Mouse (Mus musculus) testis, postnatal 14 days (tissue): ENCODE data around the gene Zfyve28.

Source experiments
- DNase-seq: peaks from one replicate; pipeline ENCODE4 v3.0.0; 2021; ENCODE audit warnings: low spot score

Zfyve28 gene

GRCm38 (mm10) chr5:34250090-34250489 is 38.2 kb downstream of the Zfyve28 start:
- no peak for DNase-seq

- DNase-seq = no peak
Measured at GRCm38 (mm10) chr5:34249132-34249531, 39.1 kb downstream of the Zfyve28 start.

GRCm38 (mm10) chr5:34246443-34246842 is 41.8 kb downstream of the Zfyve28 start:
- DNase-seq = no peak

- no peak for DNase-seq
Measured at GRCm38 (mm10) chr5:34243062-34243461, 45.2 kb downstream of the Zfyve28 start.

GRCm38 (mm10) chr5:34242224-34242963 is 45.9 kb downstream of the Zfyve28 start:
- DNase-seq = no peak

GRCm38 (mm10) chr5:34238444-34238843 is 49.8 kb downstream of the Zfyve28 start:
- DNase-seq = no peak

GRCm38 (mm10) chr5:34235898-34236420 is 52.3 kb downstream of the Zfyve28 start:
- DNase-seq = no peak

- DNase-seq = no peak
Measured at GRCm38 (mm10) chr5:34235056-34235455, 53.2 kb downstream of the Zfyve28 start.

GRCm38 (mm10) chr5:34233221-34233515 is 55.1 kb downstream of the Zfyve28 start:
- no peak for DNase-seq

GRCm38 (mm10) chr5:34232481-34233220 is 55.6 kb downstream of the Zfyve28 start:
- no peak for DNase-seq

GRCm38 (mm10) chr5:34231901-34232300 is 56.3 kb downstream of the Zfyve28 start:
- DNase-seq = no peak

GRCm38 (mm10) chr5:34230599-34231485 is 57.4 kb downstream of the Zfyve28 start:
- DNase-seq = no peak

- DNase-seq = no peak
Measured at GRCm38 (mm10) chr5:34229503-34229902, 58.7 kb downstream of the Zfyve28 start.

GRCm38 (mm10) chr5:34225516-34225915 is 62.7 kb downstream of the Zfyve28 start:
- no peak for DNase-seq

GRCm38 (mm10) chr5:34224515-34224914 is 63.7 kb downstream of the Zfyve28 start:
- no peak for DNase-seq

GRCm38 (mm10) chr5:34220001-34220400 is 68.2 kb downstream of the Zfyve28 start:
- no peak for DNase-seq

GRCm38 (mm10) chr5:34218672-34219071 is 69.6 kb downstream of the Zfyve28 start:
- no peak for DNase-seq

- DNase-seq = no peak
Measured at GRCm38 (mm10) chr5:34217756-34218155, 70.5 kb downstream of the Zfyve28 start.

- no peak for DNase-seq
Measured at GRCm38 (mm10) chr5:34216025-34216424, 72.2 kb downstream of the Zfyve28 start.

- DNase-seq = no peak
Measured at GRCm38 (mm10) chr5:34213659-34214058, 74.6 kb downstream of the Zfyve28 start.

GRCm38 (mm10) chr5:34210279-34210678 is 78.0 kb downstream of the Zfyve28 start:
- peak; percentile 53 for DNase-seq

- DNase-seq = no peak
Measured at GRCm38 (mm10) chr5:34207503-34207902, 80.7 kb downstream of the Zfyve28 start.
